9 mouse cellular contexts compared by ENCODE assay signal in genomic region chr1:132116606-132117005, GRCm38 (mm10). TPM values are rescaled to one million over a fixed set of nuclear protein-coding genes. Genes with fewer than 3 reads are reported as not detected.
DNase-seq lines count a peak whose midpoint lies in the region; ATAC-seq and TF ChIP-seq lines count a peak whose summit lies in the region.
"Had no signal": no experiment of that assay in that cellular context is flagged by ENCODE, and none has a peak within 500 bp of the region (broad histone marks: within the 10 kb centered on the region; RNA-seq: fewer than 3 reads in every experiment).

No protein-coding gene starts in this region.

- no peak for ATAC-seq in forebrain, embryonic 13.5 days
- ATAC-seq in hindbrain, embryonic 16.5 days, result no peak
- no peak for ATAC-seq in lung, postnatal 0 days
- no peak for ATAC-seq in erythroid progenitor cell, adult 5-6 weeks (replicated peaks; ENCODE audit: low FRiP score, poor library complexity, severe bottlenecking)

- no peak overlapping the region for H3K27ac ChIP-seq in forebrain, embryonic 13.5 days
- H3K27ac ChIP-seq in hindbrain, embryonic 16.5 days (ENCODE audit: low read depth, low read length), result no peak overlapping the region
- H3K27ac ChIP-seq in lung, postnatal 0 days (ENCODE audit: low read length), result no peak overlapping the region

- no peaks in the 10 kb centered on the region for H3K36me3 ChIP-seq in forebrain, embryonic 13.5 days (ENCODE audit: poor library complexity, severe bottlenecking)
- no peaks in the 10 kb centered on the region for H3K36me3 ChIP-seq in hindbrain, embryonic 16.5 days (ENCODE audit: control insufficient read depth, insufficient read depth, low read length)
- no peaks in the 10 kb centered on the region for H3K36me3 ChIP-seq in lung, postnatal 0 days (ENCODE audit: insufficient read depth, low read length)

- H3K4me1 ChIP-seq in forebrain, embryonic 13.5 days, result peaks cover 4% of the 10 kb centered on the region; the same call in 1 of the 2 replicates
- no peaks in the 10 kb centered on the region for H3K4me1 ChIP-seq in hindbrain, embryonic 16.5 days (ENCODE audit: control insufficient read depth, insufficient read depth, low read depth, low read length)
- no peaks in the 10 kb centered on the region for H3K4me1 ChIP-seq in lung, postnatal 0 days (ENCODE audit: insufficient read depth, low read depth, low read length)

- H3K4me2 ChIP-seq in forebrain, embryonic 13.5 days, result peak overlapping the region; percentile 31; the same call in 1 of the 2 replicates
- peak overlapping the region; percentile 11; the same call in 1 of the 2 replicates for H3K4me2 ChIP-seq in hindbrain, embryonic 16.5 days (ENCODE audit: low read length)
- H3K4me2 ChIP-seq in lung, postnatal 0 days (replicated peaks; ENCODE audit: low read depth, low read length), result no peak overlapping the region

- 19% methylated on average over 18 of the region's 18 CpGs for WGBS in forebrain, embryonic 13.5 days
- WGBS in hindbrain, embryonic 16.5 days, result 20% methylated on average over 18 of the region's 18 CpGs
- WGBS in lung, postnatal 0 days, result 35% methylated on average over 18 of the region's 18 CpGs

- no peak overlapping the region for H3K4me3 ChIP-seq in forebrain, embryonic 13.5 days
- H3K4me3 ChIP-seq in hindbrain, embryonic 16.5 days (ENCODE audit: low read length), result no peak overlapping the region
- no peak overlapping the region for H3K4me3 ChIP-seq in lung, postnatal 0 days (ENCODE audit: low read depth, low read length)

- TF ChIP-seq CTCF in lung, postnatal 0 days (IDR thresholded peaks at IDR 0.05), result peak; percentile 85

- peak; percentile 46 for DNase-seq in urinary bladder, adult 2 months (ENCODE audit: low spot score)
- DNase-seq in urinary bladder, postnatal 10 days (ENCODE audit: low spot score), result no peak
- DNase-seq in c-Kit-positive CD71-positive TER-119-positive erythroid progenitor cells, embryonic 14.5 days (ENCODE audit: low spot score), result peak; percentile 62
- peak; percentile 69 for DNase-seq in lung, postnatal 0 days (ENCODE audit: low spot score)
- DNase-seq in right cerebral cortex, postnatal 25 days, result peak; percentile 75

- H3K27me3 ChIP-seq in forebrain, embryonic 13.5 days, result no peaks in the 10 kb centered on the region
- no peaks in the 10 kb centered on the region for H3K27me3 ChIP-seq in hindbrain, embryonic 16.5 days (replicated peaks; ENCODE audit: control insufficient read depth, insufficient read depth, low read length)
- no peaks in the 10 kb centered on the region for H3K27me3 ChIP-seq in lung, postnatal 0 days (replicated peaks; ENCODE audit: insufficient read depth, low read length)

- TF ChIP-seq EP300 in lung, postnatal 0 days (IDR thresholded peaks at IDR 0.05), result no peak

- no peak overlapping the region for H3K9ac ChIP-seq in forebrain, embryonic 13.5 days
- no peak overlapping the region for H3K9ac ChIP-seq in hindbrain, embryonic 16.5 days (ENCODE audit: low read depth, low read length)
- no peak overlapping the region for H3K9ac ChIP-seq in lung, postnatal 0 days (replicated peaks; ENCODE audit: low read depth)

- H3K9me3 ChIP-seq in forebrain, embryonic 13.5 days (replicated peaks), result no peaks in the 10 kb centered on the region
- no peaks in the 10 kb centered on the region for H3K9me3 ChIP-seq in hindbrain, embryonic 16.5 days (ENCODE audit: control insufficient read depth, low read length)
- H3K9me3 ChIP-seq in lung, postnatal 0 days (ENCODE audit: low read length), result no peaks in the 10 kb centered on the region

RNA-seq across cellular contexts. Expression of gene Cdk18, which starts 22.9 kb away (rescaled TPM):
- 20.5 and 26.8 TPM in 2 replicates for polyA plus RNA-seq in urinary bladder, adult 2 months (2012; rRNA removed)
- polyA plus RNA-seq in forebrain, embryonic 13.5 days (2015; fragmentation: Nextera tagmentation; extraction: Ambion mirVana), result 0.23 and 0.59 TPM in 2 replicates
- polyA plus RNA-seq in hindbrain, embryonic 16.5 days (2015; fragmentation: Nextera tagmentation; extraction: Ambion mirVana), result 1.1 and 1.5 TPM in 2 replicates
- polyA plus RNA-seq in lung, postnatal 0 days (2015; fragmentation: Nextera tagmentation; extraction: Ambion mirVana), result 6.5 and 6.9 TPM in 2 replicates
- total RNA-seq in erythroid progenitor cell, adult 5-6 weeks (2015; ENCODE audit: low replicate concordance), result not detected in 2 replicates
- 0.13 TPM in 1 of 2 replicates, not detected in the other for total RNA-seq in erythroid progenitor cell, adult 5-6 weeks (2017; ENCODE audit: low replicate concordance)
- total RNA-seq: neutrophil, adult 5-6 weeks had no signal

RNA-seq across cellular contexts. Expression of gene Mfsd4a, which starts 48.7 kb away (rescaled TPM):
- polyA plus RNA-seq in urinary bladder, adult 2 months (2012; rRNA removed), result 35.2 and 43.2 TPM in 2 replicates
- polyA plus RNA-seq in forebrain, embryonic 13.5 days (2015; fragmentation: Nextera tagmentation; extraction: Ambion mirVana), result 7.8 and 8.1 TPM in 2 replicates
- 6.9 and 9.0 TPM in 2 replicates for polyA plus RNA-seq in hindbrain, embryonic 16.5 days (2015; fragmentation: Nextera tagmentation; extraction: Ambion mirVana)
- 7.5 and 8.4 TPM in 2 replicates for polyA plus RNA-seq in lung, postnatal 0 days (2015; fragmentation: Nextera tagmentation; extraction: Ambion mirVana)
- 0.72 TPM in 1 of 2 replicates, not detected in the other for total RNA-seq in erythroid progenitor cell, adult 5-6 weeks (2015; ENCODE audit: low replicate concordance)
- total RNA-seq in erythroid progenitor cell, adult 5-6 weeks (2017; ENCODE audit: low replicate concordance), result 0.15 and 5.4 TPM in 2 replicates
